Mouse (Mus musculus): ENCODE measurements at regions not wholly inside any gene's neighbourhood (a gene's known extent, or its start where the extent isn't known, plus 50 kb on each side); places are given as distances from the start of the nearest gene placed in this dataset.
A peak's percentile ranks its signal among the peaks of the same experiment; 100 is the strongest.

DNA sequence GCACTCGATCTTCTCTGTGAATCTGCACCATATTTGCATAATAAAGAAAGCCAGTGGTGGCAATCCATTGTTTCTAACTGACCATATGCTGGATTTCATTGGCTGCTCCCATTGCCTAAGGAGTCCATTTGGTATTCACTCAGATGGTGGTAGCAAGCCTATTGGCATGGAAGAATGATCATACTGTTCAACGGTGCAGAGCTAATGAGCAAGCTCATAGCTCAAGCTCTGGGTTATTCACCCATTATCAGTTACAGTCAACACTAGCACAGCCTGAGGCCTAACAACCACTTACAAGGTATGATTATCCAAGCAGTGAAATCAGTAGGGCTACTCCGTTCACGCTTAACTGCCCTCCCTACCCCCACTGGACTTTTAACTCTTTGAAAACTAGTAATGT is 162.9 kb upstream of the Ptbp2 start:
- WGBS = 85% methylated on average over 4 of the region's 4 CpGs
- no peak for TF ChIP-seq CTCF (IDR thresholded peaks at IDR 0.05; ENCODE audit: low read depth)
- ATAC-seq (ENCODE audit: insufficient read depth) (no peak), DNase-seq (no peak)
- H3K36me3 ChIP-seq (ENCODE audit: insufficient read depth) = no peaks in the 10 kb centered on the region
- no peak overlapping the region for H3K27ac ChIP-seq (ENCODE audit: low read depth)
- no peak overlapping the region for H3K4me2 ChIP-seq
- no peak overlapping the region for H3K9ac ChIP-seq
- H3K4me1 ChIP-seq (ENCODE audit: insufficient read depth) = 0 out of 2 replicates have a peak, but pooled peaks cover 4% of the 10 kb centered on the region
- H3K4me3 ChIP-seq (ENCODE audit: low read depth, low read length) = no peak overlapping the region
- no peaks in the 10 kb centered on the region for H3K27me3 ChIP-seq (ENCODE audit: insufficient read depth, low read length)
- H3K9me3 ChIP-seq (ENCODE audit: low read depth, low read length) = no peaks in the 10 kb centered on the region

DNA sequence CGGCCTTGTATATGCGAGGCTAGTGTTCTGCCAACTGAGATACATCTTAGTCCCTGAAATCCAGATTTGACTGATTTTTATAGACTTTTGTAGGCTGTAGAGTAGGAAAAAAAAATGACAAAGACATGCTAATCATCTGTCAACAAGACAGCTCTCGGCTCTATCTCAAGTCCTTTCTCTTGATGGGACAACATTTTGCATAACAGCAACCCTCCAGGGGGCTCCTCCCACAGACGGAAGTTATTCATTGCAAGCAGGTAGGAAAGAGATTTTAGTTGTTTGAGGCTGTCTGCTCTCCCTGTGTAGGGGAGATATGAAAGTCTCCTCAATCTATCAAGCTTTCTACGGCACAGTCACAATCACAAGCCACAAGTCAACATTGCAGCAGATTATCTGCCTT is 159.8 kb upstream of the Ptbp2 start:
- ATAC-seq (ENCODE audit: insufficient read depth) (no peak), DNase-seq (no peak)
- no peak overlapping the region for H3K9ac ChIP-seq
- no peak for TF ChIP-seq CTCF (IDR thresholded peaks at IDR 0.05; ENCODE audit: low read depth)
- no peaks in the 10 kb centered on the region for H3K27me3 ChIP-seq (ENCODE audit: insufficient read depth, low read length)
- H3K9me3 ChIP-seq (ENCODE audit: low read depth, low read length) = no peaks in the 10 kb centered on the region
- H3K36me3 ChIP-seq (ENCODE audit: insufficient read depth) = no peaks in the 10 kb centered on the region
- WGBS = 59% methylated on average over 5 of the region's 5 CpGs
- no peaks in the 10 kb centered on the region for H3K4me1 ChIP-seq (ENCODE audit: insufficient read depth)
- no peak overlapping the region for H3K27ac ChIP-seq (ENCODE audit: low read depth)
- H3K4me2 ChIP-seq = no peak overlapping the region
- H3K4me3 ChIP-seq (ENCODE audit: low read depth, low read length) = no peak overlapping the region

DNA sequence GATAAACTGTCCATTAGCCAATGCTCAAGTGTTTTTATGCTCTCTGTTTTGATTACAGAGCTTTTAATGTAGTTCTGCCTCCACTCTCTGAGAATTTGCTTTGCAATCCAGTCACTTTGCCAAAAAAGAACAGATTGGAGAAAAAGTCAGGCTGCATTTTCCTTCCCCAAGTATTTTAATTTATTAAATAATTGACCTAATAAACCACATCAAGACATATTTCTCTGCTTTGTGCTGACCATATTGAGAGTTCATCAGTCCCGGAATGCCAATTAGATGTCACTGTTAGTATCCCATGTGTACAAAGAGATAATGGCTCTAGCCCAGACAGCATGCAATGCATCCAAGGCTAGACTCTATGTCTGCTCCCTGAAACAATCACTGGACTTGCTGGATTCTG is 154.8 kb upstream of the Ptbp2 start:
- no peak for ATAC-seq (ENCODE audit: insufficient read depth)
- DNase-seq = no peak
- Histone ChIP-seq H3K4me1 (ENCODE audit: insufficient read depth) (0 out of 2 replicates have a peak, but pooled peaks cover under 1% of the 10 kb centered on the region), H3K4me3 (ENCODE audit: low read depth, low read length) (no peak overlapping the region), H3K4me2 (no peak overlapping the region), H3K9me3 (ENCODE audit: low read depth, low read length) (no peaks in the 10 kb centered on the region), H3K36me3 (ENCODE audit: insufficient read depth) (no peaks in the 10 kb centered on the region), H3K27me3 (ENCODE audit: insufficient read depth, low read length) (no peaks in the 10 kb centered on the region), H3K27ac (ENCODE audit: low read depth) (no peak overlapping the region), H3K9ac (no peak overlapping the region)
- 76% methylated on average over 1 of the region's 1 CpGs for WGBS
- no peak for TF ChIP-seq CTCF (IDR thresholded peaks at IDR 0.05; ENCODE audit: low read depth)

DNA sequence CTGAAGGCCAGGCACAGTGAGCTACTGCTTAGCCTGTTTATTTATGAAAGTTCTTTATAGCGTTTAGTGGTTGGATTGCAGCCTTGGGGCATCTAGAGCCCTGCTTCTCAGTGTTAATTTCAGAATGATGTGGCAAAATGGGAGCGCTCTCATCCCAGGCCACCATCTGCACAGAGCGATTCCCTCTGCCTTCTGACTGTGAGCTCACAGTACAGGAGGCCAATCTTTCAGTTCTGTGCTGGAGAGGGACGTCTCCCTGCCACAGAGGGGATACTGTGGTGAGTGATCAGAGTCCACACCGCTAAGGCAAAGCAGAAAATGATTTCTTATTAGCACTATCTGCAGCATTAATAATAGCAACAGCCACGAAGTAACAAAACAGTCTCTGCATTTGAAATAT is 154.2 kb upstream of the Ptbp2 start:
- Histone ChIP-seq H3K4me2 (no peak overlapping the region), H3K36me3 (ENCODE audit: insufficient read depth) (no peaks in the 10 kb centered on the region), H3K4me1 (ENCODE audit: insufficient read depth) (peaks cover 4% of the 10 kb centered on the region; the same call in 1 of the 2 replicates), H3K9ac (no peak overlapping the region), H3K4me3 (ENCODE audit: low read depth, low read length) (no peak overlapping the region), H3K27me3 (ENCODE audit: insufficient read depth, low read length) (no peaks in the 10 kb centered on the region), H3K9me3 (ENCODE audit: low read depth, low read length) (no peaks in the 10 kb centered on the region), H3K27ac (ENCODE audit: low read depth) (no peak overlapping the region)
- no peak for TF ChIP-seq CTCF (IDR thresholded peaks at IDR 0.05; ENCODE audit: low read depth)
- no peak for DNase-seq
- 51% methylated on average over 6 of the region's 6 CpGs for WGBS
- ATAC-seq (ENCODE audit: insufficient read depth) = no peak

DNA sequence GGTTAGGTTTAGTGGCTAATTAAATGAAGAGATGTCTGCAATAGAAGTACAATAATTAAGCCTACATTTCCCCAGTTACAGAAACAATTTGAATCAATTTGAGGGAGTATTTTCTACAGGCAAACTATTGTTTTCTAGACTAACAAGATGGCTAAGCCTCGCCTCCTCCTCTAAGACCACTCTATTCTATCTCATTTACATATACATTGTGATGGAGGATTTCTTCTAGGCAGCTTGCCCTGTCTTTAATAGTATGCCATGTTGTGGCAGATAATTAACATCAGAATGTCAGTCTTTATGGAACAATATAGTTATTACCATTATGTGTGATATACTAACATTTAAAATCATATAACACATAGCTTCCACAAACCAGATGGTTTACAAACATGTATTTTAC is 152.3 kb upstream of the Ptbp2 start:
- no peaks in the 10 kb centered on the region for H3K9me3 ChIP-seq (ENCODE audit: low read depth, low read length)
- no peak for TF ChIP-seq CTCF (IDR thresholded peaks at IDR 0.05; ENCODE audit: low read depth)
- no peaks in the 10 kb centered on the region for H3K27me3 ChIP-seq (ENCODE audit: insufficient read depth, low read length)
- WGBS = 83% methylated on average over 1 of the region's 1 CpGs
- ATAC-seq (ENCODE audit: insufficient read depth) (no peak), DNase-seq (no peak)
- H3K4me2 ChIP-seq = no peak overlapping the region
- no peak overlapping the region for H3K27ac ChIP-seq (ENCODE audit: low read depth)
- H3K4me3 ChIP-seq (ENCODE audit: low read depth, low read length) = no peak overlapping the region
- peaks cover 4% of the 10 kb centered on the region; the same call in 1 of the 2 replicates for H3K4me1 ChIP-seq (ENCODE audit: insufficient read depth)
- H3K36me3 ChIP-seq (ENCODE audit: insufficient read depth) = no peaks in the 10 kb centered on the region
- H3K9ac ChIP-seq = no peak overlapping the region

DNA sequence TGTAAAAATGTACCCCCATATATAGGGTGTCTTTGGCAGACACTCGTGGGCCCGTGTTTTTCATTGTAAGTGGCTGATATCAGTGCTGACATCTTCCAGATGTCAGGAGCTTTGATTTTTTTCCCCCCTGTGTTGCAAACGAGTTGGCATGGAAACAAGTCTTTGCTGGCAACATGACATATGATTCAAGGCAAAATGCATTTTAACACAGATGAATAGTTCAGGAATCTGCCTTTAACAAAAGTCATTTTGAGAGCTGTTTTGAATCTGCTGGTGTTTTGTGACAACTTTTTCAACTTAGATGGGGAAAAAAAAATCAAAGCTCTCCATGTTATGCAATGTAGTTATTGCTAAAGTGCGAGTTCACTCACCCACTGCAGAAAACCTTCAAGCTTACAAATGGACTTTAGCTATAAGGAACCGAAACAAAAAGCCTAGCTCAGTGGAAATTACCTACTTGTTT is 148.8 kb upstream of the Ptbp2 start:
- H3K9me3 ChIP-seq (ENCODE audit: low read depth, low read length) = no peaks in the 10 kb centered on the region
- H3K4me1 ChIP-seq (ENCODE audit: insufficient read depth) = peaks cover 4% of the 10 kb centered on the region; the same call in 1 of the 2 replicates
- H3K9ac ChIP-seq = no peak overlapping the region
- peak; percentile 85 for ATAC-seq (ENCODE audit: insufficient read depth)
- H3K27me3 ChIP-seq (ENCODE audit: insufficient read depth, low read length) = no peaks in the 10 kb centered on the region
- 19% methylated on average over 5 of the region's 5 CpGs for WGBS
- peak overlapping the region; percentile 49 for H3K27ac ChIP-seq (ENCODE audit: low read depth)
- DNase-seq = peak; percentile 88
- no peaks in the 10 kb centered on the region for H3K36me3 ChIP-seq (ENCODE audit: insufficient read depth)
- H3K4me3 ChIP-seq (ENCODE audit: low read depth, low read length) = no peak overlapping the region
- H3K4me2 ChIP-seq = no peak overlapping the region
- TF ChIP-seq CTCF (IDR thresholded peaks at IDR 0.05; ENCODE audit: low read depth) = no peak

DNA sequence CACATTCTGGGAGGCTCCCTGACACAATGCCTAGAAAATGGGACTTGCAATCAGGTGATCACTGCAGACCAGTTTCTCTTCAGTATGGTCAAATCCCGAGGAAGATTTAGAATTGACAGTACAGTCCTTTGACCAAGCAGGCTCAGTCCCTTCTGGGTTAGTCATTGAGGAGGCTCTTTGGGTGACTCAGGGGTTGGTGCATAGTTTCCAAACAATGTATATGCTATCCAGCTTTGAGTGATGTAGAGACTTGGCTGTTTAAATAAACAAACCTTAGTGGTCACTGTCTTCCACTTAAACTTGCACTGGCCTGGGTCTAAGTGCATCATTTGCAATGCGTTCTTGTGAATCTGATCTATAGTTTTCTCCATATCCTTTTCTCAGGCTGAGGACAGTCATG is 144.0 kb upstream of the Ptbp2 start:
- 55% methylated on average over 2 of the region's 2 CpGs for WGBS
- Histone ChIP-seq H3K27me3 (ENCODE audit: insufficient read depth, low read length) (no peaks in the 10 kb centered on the region), H3K4me1 (ENCODE audit: insufficient read depth) (no peaks in the 10 kb centered on the region), H3K4me2 (no peak overlapping the region), H3K27ac (ENCODE audit: low read depth) (no peak overlapping the region), H3K4me3 (ENCODE audit: low read depth, low read length) (no peak overlapping the region), H3K9ac (no peak overlapping the region), H3K9me3 (ENCODE audit: low read depth, low read length) (no peaks in the 10 kb centered on the region), H3K36me3 (ENCODE audit: insufficient read depth) (no peaks in the 10 kb centered on the region)
- ATAC-seq (ENCODE audit: insufficient read depth) (no peak), DNase-seq (no peak)
- no peak for TF ChIP-seq CTCF (IDR thresholded peaks at IDR 0.05; ENCODE audit: low read depth)

Data from lung, embryonic 14.5 days (tissue).